Mouse (Mus musculus) embryonic stem cell, embryonic (primary cell): ENCODE data around the gene Rab11fip4.

Source experiments
- CTCF ChIA-PET, 4 experiments: fragments of 300-600 bp in 2 of 4; fragments of 350-600 bp in 2 of 4; sonication (Branson Sonifier 250); formaldehyde crosslinking; loops; one replicate each; lab custom pipeline; 2022; ENCODE audit warnings: inconsistent platforms in 2 of 4; lab: Charles Lee
- POLR2A ChIA-PET, 4 experiments: fragments of 300-600 bp in 2 of 4; fragments of 350-600 bp in 2 of 4; sonication (Branson Sonifier 250); formaldehyde crosslinking; loops; one replicate each; lab custom pipeline; 2022; ENCODE audit warnings: antibody characterized with exemption in 4 of 4, inconsistent platforms in 1 of 4; lab: Charles Lee

Gene Rab11fip4

DNA sequence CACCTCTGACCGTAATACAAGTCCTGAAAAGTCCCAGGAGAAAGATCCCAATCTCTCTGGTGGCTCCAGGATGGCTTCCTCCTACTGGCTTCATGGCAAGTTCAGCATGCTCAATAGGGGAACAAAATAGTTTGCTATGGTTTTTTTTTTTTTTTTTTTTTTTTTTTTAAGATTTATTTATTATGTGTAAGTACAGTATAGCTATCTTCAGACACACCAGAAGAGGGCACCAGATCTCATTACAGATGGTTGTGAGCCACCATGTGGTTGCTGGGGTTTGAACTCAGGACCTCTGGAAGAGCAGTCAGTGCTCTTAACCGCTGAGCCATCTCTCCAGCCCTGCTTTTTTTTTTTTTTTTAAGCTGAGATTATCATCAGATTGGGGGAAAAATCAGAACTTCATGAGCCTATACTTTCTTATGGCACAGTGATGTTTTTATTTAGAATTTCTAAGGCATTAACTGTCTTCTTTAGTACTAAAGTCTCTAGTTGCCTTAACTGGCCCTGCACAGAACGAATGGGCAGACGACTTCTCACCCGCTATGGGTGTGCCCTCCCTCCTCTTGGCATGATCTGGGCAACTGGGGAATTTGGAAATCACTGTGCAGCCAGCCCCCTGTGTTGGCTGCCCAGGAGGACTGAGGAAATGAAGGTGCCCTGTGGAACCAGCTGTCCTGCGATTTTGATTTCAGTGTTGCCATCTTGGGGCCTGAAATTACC is 124.9 kb downstream of the Rab11fip4 start:
- ChIA-PET POLR2A (interaction anchor here (0.6 to 2.9 kb wide), 20 partner anchors 8 to 1442 kb away, joined by 3 to 8 read pairs (median 3); no protein-coding TSS in a partner anchor), CTCF (interaction anchor here (0.5 to 2.7 kb wide), 24 partner anchors 11 to 1412 kb away, joined by 3 to 17 read pairs (median 4); no protein-coding TSS in a partner anchor)

GRCm38 (mm10) chr11:79716453-79716749 is 125.4 kb downstream of the Rab11fip4 start:
- ChIA-PET CTCF (interaction anchor here (0.5 to 2.6 kb wide), 11 partner anchors 26 to 1412 kb away, joined by 3 to 16 read pairs (median 3); no protein-coding TSS in a partner anchor), POLR2A (interaction anchor here in 3 of 4 experiments (0.8 to 2.9 kb wide), 8 partner anchors 10 to 76 kb away, joined by 3 to 8 read pairs (median 5); no protein-coding TSS in a partner anchor)

DNA sequence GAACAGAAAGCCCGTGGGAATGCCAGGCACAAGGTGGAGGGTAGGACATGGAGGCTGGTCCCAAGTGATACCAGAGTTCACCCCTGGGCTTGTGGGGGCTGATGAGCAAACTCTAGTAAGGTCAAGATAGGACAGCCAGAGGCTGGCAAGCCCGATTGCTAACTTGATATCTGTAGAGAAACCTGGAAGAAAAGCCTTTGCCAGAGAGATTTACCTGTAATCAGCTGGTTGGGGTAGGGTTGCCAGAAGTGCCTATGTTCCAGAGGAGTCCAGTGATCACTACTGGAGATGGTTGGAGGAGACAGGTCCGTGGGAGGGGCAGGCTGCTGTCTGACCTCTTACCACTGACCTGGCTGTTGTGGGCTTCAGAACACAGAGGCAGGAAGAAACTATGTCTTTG is 126.3 kb downstream of the Rab11fip4 start:
- ChIA-PET POLR2A (interaction anchor here in 3 of 4 experiments (0.6 to 2.9 kb wide), 9 partner anchors 9 to 789 kb away, joined by 3 to 10 read pairs (median 5); no protein-coding TSS in a partner anchor), CTCF (interaction anchor here in 3 of 4 experiments (0.6 to 2.6 kb wide), 3 partner anchors 187 to 206 kb away, joined by 3 to 16 read pairs (median 4); no protein-coding TSS in a partner anchor)

- ChIA-PET POLR2A (interaction anchor here (0.6 to 2.9 kb wide), 9 partner anchors 9 to 202 kb away, joined by 3 to 10 read pairs (median 5); no protein-coding TSS in a partner anchor), CTCF (no interaction called here)
These were observed 126.8 kb downstream of the Rab11fip4 start for GRCm38 (mm10) chr11:79717801-79718200.

DNA sequence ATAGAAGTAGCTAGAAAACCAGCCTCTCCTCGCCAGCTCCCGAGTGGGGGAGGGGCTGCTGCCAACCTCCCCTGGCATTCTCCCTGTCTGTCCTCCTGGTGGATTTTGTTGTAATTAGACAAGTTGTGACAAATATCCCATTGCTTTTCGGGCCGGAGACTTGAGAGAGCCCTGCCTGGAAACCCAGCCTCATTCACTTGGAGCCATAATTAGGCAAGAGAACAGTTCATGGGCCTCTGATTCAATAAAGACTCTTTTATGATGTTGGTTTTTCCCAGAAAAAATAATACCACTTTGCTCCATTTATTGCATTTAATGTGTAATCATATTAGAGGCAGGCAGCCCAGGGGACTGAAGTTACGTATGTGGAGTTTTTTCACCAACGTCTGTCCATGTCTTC is 127.2 kb downstream of the Rab11fip4 start:
- ChIA-PET CTCF (no interaction called here), POLR2A (interaction anchor here (1.0 to 2.4 kb wide), 5 partner anchors 11 to 84 kb away, joined by 3 to 10 read pairs (median 5); no protein-coding TSS in a partner anchor)

GRCm38 (mm10) chr11:79718829-79719346 is 127.9 kb downstream of the Rab11fip4 start:
- CTCF ChIA-PET = no interaction called here
- POLR2A ChIA-PET = no interaction called here

GRCm38 (mm10) chr11:79720737-79721136 is 129.7 kb downstream of the Rab11fip4 start:
- POLR2A ChIA-PET = interaction anchor here in 1 of 4 experiments (0.5 to 1.2 kb wide), 2 partner anchors 9 to 28 kb away, joined by 3 to 7 read pairs; no protein-coding TSS in a partner anchor
- CTCF ChIA-PET = no interaction called here

DNA sequence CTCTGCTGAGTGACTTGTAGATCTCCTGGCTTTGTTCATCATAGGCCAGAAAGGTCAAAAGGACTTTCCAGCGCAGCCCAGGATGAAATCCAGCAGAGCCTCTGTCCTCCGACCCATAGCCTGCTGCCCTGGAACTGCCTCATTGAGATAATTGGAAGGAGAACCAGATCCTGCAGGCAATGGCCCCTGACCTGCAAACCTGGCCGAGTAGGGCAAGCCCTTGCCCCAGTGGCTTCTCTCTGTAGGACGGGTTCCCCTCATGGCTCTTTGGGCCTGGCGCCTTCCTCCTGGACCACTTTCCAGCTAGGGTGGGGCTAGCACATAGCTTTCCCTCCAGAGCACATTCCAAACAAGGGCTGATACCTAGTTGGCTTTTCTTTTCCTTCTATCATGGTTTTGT is 131.8 kb downstream of the Rab11fip4 start:
- POLR2A ChIA-PET = interaction anchor here (0.6 to 2.5 kb wide), 16 partner anchors 8 to 381 kb away, joined by 3 to 8 read pairs (median 3); no protein-coding TSS in a partner anchor
- CTCF ChIA-PET = interaction anchor here in 2 of 4 experiments (0.6 to 1.0 kb wide), 2 partner anchors 70 to 98 kb away, joined by 3 to 7 read pairs; no protein-coding TSS in a partner anchor

DNA sequence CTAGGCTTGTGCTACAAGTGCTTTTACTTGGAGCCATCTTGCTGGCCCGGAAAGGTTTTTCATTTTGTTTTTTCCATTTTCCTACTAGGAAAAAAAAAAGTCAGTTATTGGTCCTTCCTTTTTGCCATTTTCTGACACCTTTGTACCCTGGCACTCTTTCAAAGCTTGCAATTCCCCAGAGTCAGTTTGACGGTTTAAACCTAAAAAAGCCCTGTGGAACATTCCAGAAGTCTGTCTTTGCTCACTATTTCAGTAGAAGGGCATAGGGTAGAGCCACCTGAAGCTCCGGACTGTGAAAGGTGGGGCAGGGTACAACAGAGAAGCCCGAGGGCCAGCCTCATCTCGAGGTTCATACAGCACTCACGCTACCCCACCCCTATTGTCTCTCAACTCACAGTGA is 134.0 kb downstream of the Rab11fip4 start:
- POLR2A ChIA-PET = interaction anchor here in 3 of 4 experiments (0.7 to 2.5 kb wide), 9 partner anchors 10 to 108 kb away, joined by 3 to 7 read pairs (median 5); no protein-coding TSS in a partner anchor
- CTCF ChIA-PET = no interaction called here

DNA sequence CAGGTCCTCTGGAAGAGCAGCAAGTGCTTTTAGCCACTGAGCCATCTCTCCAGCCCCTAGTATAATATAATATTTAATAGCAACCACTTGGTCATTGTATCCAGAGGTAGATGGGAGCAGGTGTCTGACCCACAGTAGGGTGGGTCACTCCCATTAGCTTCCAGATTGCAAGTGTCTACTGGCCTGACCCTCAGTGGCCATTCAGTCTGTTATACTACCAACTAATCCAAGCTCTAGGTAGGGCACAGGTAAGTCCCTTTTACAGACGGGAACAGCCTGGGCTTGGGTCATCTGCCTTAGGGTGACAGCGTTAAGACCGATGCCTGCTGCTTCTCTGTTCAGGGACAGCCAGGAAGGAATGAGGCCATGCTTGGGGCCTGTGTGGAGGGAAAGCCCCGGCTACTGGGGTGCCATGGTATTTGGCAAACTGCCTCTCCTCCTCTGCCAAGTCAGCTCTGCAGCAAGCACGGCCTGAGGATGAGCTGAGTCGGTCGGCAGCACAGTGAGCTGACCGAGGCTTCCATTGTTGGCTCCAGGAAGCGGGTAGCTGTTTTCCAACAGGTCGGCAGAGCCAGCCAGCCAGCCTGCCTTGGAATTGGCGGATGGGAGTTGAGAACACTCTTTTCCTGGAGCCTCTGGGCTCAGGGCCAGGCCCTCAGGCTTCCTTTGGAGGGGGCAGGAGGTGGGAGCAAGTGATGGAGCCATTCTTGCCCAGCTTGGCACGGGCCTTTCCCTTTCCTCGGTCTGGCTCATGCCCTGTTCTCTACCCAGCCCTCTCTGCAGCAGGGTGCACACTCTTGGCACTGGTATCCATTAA is 138.4 kb downstream of the Rab11fip4 start:
- CTCF ChIA-PET = interaction anchor here in 1 of 4 experiments (1.1 to 1.9 kb wide), 2 partner anchors 63 to 105 kb away, joined by 3 to 6 read pairs; no protein-coding TSS in a partner anchor
- POLR2A ChIA-PET = interaction anchor here (0.6 to 4.5 kb wide), 20 partner anchors 8 to 257 kb away, joined by 3 to 31 read pairs (median 5); no protein-coding TSS in a partner anchor

- POLR2A ChIA-PET = interaction anchor here (0.6 to 4.5 kb wide), 26 partner anchors 7 to 791 kb away, joined by 3 to 31 read pairs (median 4); no protein-coding TSS in a partner anchor
- CTCF ChIA-PET = interaction anchor here in 2 of 4 experiments (0.8 to 1.9 kb wide), 4 partner anchors 18 to 106 kb away, joined by 3 to 6 read pairs (median 4); no protein-coding TSS in a partner anchor
These were observed 139.4 kb downstream of the Rab11fip4 start for GRCm38 (mm10) chr11:79730462-79730861.

GRCm38 (mm10) chr11:79731476-79731875 is 140.5 kb downstream of the Rab11fip4 start:
- ChIA-PET CTCF (interaction anchor here in 1 of 4 experiments (0.8 kb wide), 1 partner anchor 19 kb away, joined by 3 read pairs; no protein-coding TSS in a partner anchor), POLR2A (interaction anchor here in 3 of 4 experiments (0.5 to 4.5 kb wide), 13 partner anchors 8 to 90 kb away, joined by 3 to 31 read pairs (median 7); no protein-coding TSS in a partner anchor)

GRCm38 (mm10) chr11:79733013-79733412 is 142.0 kb downstream of the Rab11fip4 start:
- POLR2A ChIA-PET = interaction anchor here in 3 of 4 experiments (0.8 to 4.5 kb wide), 16 partner anchors 9 to 82 kb away, joined by 3 to 31 read pairs (median 5); no protein-coding TSS in a partner anchor

DNA sequence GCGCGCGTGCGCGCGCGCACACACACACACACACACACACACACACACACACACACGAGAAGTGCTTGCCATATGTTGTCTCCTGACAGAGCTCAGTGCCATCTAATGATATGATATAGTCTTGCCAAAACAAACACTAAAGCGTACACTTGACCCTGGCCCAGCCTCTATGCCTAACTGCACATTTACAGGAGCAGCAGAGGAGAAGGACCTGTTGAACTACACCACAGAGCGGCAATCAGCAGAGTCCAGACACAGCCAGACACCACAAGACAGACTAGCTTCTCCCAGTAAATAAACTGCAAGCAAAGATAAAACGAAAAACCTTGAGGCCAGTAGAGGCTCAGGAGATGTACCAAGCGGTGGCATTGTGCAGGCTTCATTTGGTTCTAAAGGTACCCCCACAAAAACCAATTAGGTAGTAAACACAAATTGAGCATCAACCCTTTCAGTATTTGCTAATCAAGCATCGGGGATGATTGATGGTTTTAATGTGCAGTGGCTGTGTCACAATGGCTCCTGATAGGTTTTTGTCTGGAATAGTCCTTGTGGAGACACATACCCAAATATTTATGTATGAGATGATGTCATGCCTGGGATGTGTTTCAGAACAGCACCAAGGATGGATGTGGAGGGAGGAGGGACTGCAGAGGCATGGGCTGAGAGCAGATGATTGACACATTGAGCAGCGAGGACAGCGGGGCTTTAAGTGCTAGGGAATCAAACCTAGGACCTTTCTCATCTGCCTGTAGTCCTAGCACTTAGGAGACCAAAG is 145.4 kb downstream of the Rab11fip4 start:
- CTCF ChIA-PET = interaction anchor here in 1 of 4 experiments (0.7 kb wide), 1 partner anchor 417 kb away, joined by 3 read pairs; no protein-coding TSS in a partner anchor
- POLR2A ChIA-PET = interaction anchor here in 3 of 4 experiments (0.6 to 1.8 kb wide), 6 partner anchors 8 to 32 kb away, joined by 3 to 5 read pairs (median 3); no protein-coding TSS in a partner anchor

More at GRCm38 (mm10) chr11:79733013-79733412, 142.0 kb downstream of the Rab11fip4 start:
- CTCF ChIA-PET = interaction anchor here in 1 of 4 experiments (0.5 kb wide), 1 partner anchor 1641 kb away, joined by 4 read pairs; no protein-coding TSS in a partner anchor

DNA sequence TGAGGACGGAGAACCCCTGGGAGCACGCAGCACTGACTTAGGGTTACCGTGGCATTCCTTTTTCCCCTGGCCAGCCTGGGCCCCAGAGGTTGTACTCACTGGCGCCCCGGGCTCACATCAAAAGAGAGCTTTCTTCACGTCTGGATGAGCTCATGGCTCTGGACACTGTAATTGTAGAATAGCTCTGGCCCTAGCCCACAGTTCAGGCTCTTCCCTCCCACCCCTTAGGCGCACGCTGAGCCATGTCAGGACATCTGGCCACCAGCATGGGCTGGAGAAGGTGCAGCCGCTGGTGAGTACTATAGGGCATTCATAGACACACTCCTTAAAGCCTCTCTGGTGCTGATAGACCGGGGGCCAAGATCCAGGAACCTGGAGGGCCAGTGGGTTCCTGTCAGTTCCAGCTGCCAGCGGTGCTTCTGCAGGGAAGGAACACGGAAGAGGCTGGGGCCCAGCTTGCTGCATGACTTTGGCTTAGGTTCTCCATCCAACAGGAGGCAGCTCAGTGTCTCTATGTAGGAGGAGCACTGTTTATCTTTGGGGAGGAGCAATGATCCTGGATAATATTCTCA is 146.2 kb downstream of the Rab11fip4 start:
- ChIA-PET POLR2A (interaction anchor here in 3 of 4 experiments (0.7 to 3.9 kb wide), 8 partner anchors 9 to 124 kb away, joined by 3 to 12 read pairs (median 4); no protein-coding TSS in a partner anchor), CTCF (interaction anchor here in 2 of 4 experiments (0.6 kb wide), 2 partner anchors 25 to 112 kb away, joined by 3 to 4 read pairs; no protein-coding TSS in a partner anchor)
